Mouse (Mus musculus): ENCODE measurements around the gene Tcf7.

DNA sequence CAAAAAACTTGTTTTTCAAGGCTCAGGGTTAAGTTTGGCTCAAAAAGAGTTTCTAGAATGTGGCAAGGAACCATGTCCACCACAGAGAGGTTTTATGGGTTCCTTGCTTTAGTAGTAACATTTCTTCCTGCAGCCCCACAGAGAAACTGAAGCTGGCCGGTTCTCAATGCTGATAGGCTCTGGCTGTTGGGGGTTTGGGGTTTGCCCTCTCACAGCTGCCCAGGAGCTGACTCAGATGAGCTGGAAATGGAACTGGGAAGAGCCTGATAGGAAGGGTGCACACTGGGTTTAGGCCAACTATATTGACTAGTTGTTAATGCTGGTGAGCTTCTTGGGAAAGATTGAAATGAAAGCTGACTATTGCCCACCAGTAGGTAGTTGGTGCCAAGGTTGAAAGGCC is 30.1 kb downstream of the Tcf7 start:
- TF ChIP-seq CTCF (IDR thresholded peaks at IDR 0.05; ENCODE audit: low read depth, low read length), result no peak
- TF ChIP-seq TAL1 (conservative IDR thresholded peaks at IDR 0.05; ENCODE audit: low read depth, low read length), result no peak
- TF ChIP-seq GATA1 (IDR thresholded peaks at IDR 0.05; ENCODE audit: borderline replicate concordance, low read length), result no peak
- no peak for TF ChIP-seq POLR2AphosphoS5 (IDR thresholded peaks at IDR 0.05; ENCODE audit: insufficient replicate concordance, low read depth, low read length)
